In the genomic region with DNA sequence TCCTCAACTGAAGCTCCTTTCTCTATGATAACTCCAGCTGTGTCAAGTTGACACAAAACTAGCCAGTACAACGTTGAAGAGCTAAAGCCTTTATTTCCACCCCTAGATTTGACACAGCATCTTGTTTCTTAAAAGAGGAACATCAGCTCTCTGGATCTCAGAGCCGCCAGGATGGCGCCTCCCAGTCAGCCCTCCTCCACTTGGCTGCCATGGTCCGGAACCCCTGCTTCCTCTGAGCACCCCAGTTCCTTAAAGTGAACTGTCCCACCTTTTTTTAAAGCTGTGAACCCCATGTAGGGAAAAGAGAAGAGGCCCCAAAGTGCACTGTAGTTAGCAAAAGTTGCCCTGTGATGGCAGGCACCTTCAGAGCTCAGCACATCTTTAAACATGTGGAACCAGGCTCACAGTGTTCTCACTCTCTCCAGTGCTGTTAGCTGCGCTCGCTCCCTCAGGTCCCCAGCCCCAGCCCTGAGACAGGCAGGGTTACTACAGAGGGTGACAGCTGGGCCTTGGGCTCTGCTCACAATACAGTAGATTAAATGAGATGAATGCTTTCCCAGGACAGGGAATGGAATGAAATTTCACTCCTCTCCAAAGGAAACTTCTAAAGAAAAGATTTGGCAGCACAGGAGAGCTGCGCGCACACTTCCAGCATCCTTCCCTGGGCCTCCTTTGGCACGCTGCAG, we compare ENCODE assay signal across 15 mouse cellular contexts. TPM values are rescaled to one million over a fixed set of nuclear protein-coding genes. Genes with fewer than 3 reads are reported as not detected.
DNase-seq lines count a peak whose midpoint lies in the region; ATAC-seq and TF ChIP-seq lines count a peak whose summit lies in the region.
"Had no signal": no experiment of that assay in that cellular context is flagged by ENCODE, and none has a peak within 500 bp of the region (broad histone marks: within the 10 kb centered on the region; RNA-seq: fewer than 3 reads in every experiment).

No protein-coding gene starts in this region.

- H3K36me3 ChIP-seq in lung, embryonic 16.5 days (ENCODE audit: control insufficient read depth, insufficient read depth, low read length), result no peaks in the 10 kb centered on the region
- peaks cover 11% of the 10 kb centered on the region; the same call in 1 of the 2 replicates for H3K36me3 ChIP-seq in intestine, postnatal 0 days (ENCODE audit: control insufficient read depth, insufficient read depth)

- TF ChIP-seq CTCF in intestine, postnatal 0 days (IDR thresholded peaks at IDR 0.05; ENCODE audit: low read depth), result no peak

- peaks cover 5% of the 10 kb centered on the region; the same call in 1 of the 2 replicates for H3K4me1 ChIP-seq in lung, embryonic 16.5 days (replicated peaks; ENCODE audit: control insufficient read depth, insufficient read depth, low read length)
- H3K4me1 ChIP-seq in intestine, postnatal 0 days (replicated peaks; ENCODE audit: control insufficient read depth, insufficient read depth, low read length), result no peaks in the 10 kb centered on the region

- ATAC-seq in frontal cortex, adult (ENCODE audit: low TSS enrichment), result peak; percentile 18; the same call in 1 of the 2 replicates
- no peak for ATAC-seq in lung, embryonic 16.5 days (ENCODE audit: low read depth)
- ATAC-seq in common myeloid progenitor, adult 5-6 weeks (replicated peaks; ENCODE audit: low read depth, poor library complexity, severe bottlenecking), result peak; percentile 71
- ATAC-seq in megakaryocyte progenitor cell, adult 5-6 weeks (replicated peaks; ENCODE audit: poor library complexity), result peak; percentile 49
- no peak for ATAC-seq in intestine, postnatal 0 days

- no peaks in the 10 kb centered on the region for H3K9me3 ChIP-seq in lung, embryonic 16.5 days (ENCODE audit: control insufficient read depth, low read length)
- no peaks in the 10 kb centered on the region for H3K9me3 ChIP-seq in intestine, postnatal 0 days (ENCODE audit: control insufficient read depth)
- H3K9me3 ChIP-seq: heart, embryonic 13.5 days had no signal

- H3K4me3 ChIP-seq in lung, embryonic 16.5 days (ENCODE audit: low read length), result no peak overlapping the region
- no peak overlapping the region for H3K4me3 ChIP-seq in intestine, postnatal 0 days (ENCODE audit: low read depth, low read length)
- H3K4me3 ChIP-seq: heart, embryonic 13.5 days had no signal

- H3K9ac ChIP-seq in lung, embryonic 16.5 days (ENCODE audit: low read length), result no peak overlapping the region
- H3K9ac ChIP-seq in intestine, postnatal 0 days (ENCODE audit: low read depth, low read length), result no peak overlapping the region
- H3K9ac ChIP-seq: heart, embryonic 13.5 days; hindbrain, embryonic 14.5 days had no signal

- 81% methylated on average over 9 of the region's 9 CpGs for WGBS in lung, embryonic 16.5 days
- WGBS in intestine, postnatal 0 days, result 83% methylated on average over 9 of the region's 9 CpGs

- no peak for DNase-seq in frontal cortex, postnatal 10 days (ENCODE audit: low spot score in 2 of 2)
- no peak for DNase-seq in lung, postnatal 14 days
- no peak for DNase-seq in kidney, adult 8-10 months
- DNase-seq: cerebellum, adult 8-10 months; gastrocnemius, postnatal 10 days; kidney, adult 2 months; left cerebral cortex, postnatal 4 days; thymus, adult 18-20 months had no signal

- H3K27me3 ChIP-seq in lung, embryonic 16.5 days (ENCODE audit: control insufficient read depth, insufficient read depth, low read depth, low read length), result no peaks in the 10 kb centered on the region
- H3K27me3 ChIP-seq in intestine, postnatal 0 days (replicated peaks; ENCODE audit: control insufficient read depth, insufficient read depth, low read length), result no peaks in the 10 kb centered on the region
- H3K27me3 ChIP-seq: heart, embryonic 13.5 days had no signal

- no peak overlapping the region for H3K4me2 ChIP-seq in lung, embryonic 16.5 days (ENCODE audit: low read depth, low read length)
- H3K4me2 ChIP-seq in intestine, postnatal 0 days (replicated peaks; ENCODE audit: low read depth), result no peak overlapping the region
- H3K4me2 ChIP-seq: heart, embryonic 13.5 days; hindbrain, embryonic 14.5 days had no signal

- H3K27ac ChIP-seq in lung, embryonic 16.5 days (ENCODE audit: low read length), result peak overlapping the region; percentile 22; the same call in 1 of the 2 replicates
- no peak overlapping the region for H3K27ac ChIP-seq in intestine, postnatal 0 days (ENCODE audit: low read depth, low read length)
- H3K27ac ChIP-seq: hindbrain, embryonic 14.5 days had no signal

RNA-seq across cellular contexts. Expression of gene St3gal5, which starts 42.3 kb away (rescaled TPM):
- polyA plus RNA-seq in lung, embryonic 16.5 days (2015; fragmentation: Nextera tagmentation; extraction: Ambion mirVana), result 40.5 and 43.1 TPM in 2 replicates
- 33.8 and 41.8 TPM in 2 replicates for total RNA-seq in common myeloid progenitor, adult 5-6 weeks (2017)
- total RNA-seq in megakaryocyte progenitor cell, adult 5-6 weeks (2015), result 7.8 and 10.1 TPM in 2 replicates
- total RNA-seq in megakaryocyte progenitor cell, adult 5-6 weeks (2017), result 11.5 and 14.6 TPM in 2 replicates
- polyA plus RNA-seq in intestine, postnatal 0 days (2015; fragmentation: Nextera tagmentation; extraction: Ambion mirVana), result 68.4 and 69.0 TPM in 2 replicates

Comparison
In these comparisons a context has a peak if more than half of its experiments do, and no peak if none do; other contexts are left out.
1. ATAC-seq: peak in frontal cortex, adult (single experiment), common myeloid progenitor, adult 5-6 weeks (single experiment) and megakaryocyte progenitor cell, adult 5-6 weeks (single experiment); none in lung, embryonic 16.5 days (single experiment) and intestine, postnatal 0 days (single experiment).